8 mouse cellular contexts compared by ENCODE assay signal in genomic region chr2:10825278-10826133, GRCm38 (mm10).
DNase-seq lines count a peak whose midpoint lies in the region; ATAC-seq and TF ChIP-seq lines count a peak whose summit lies in the region.

No protein-coding gene starts in this region.

- H3K27ac ChIP-seq in forebrain, embryonic 16.5 days (ENCODE audit: low read length), result no peak overlapping the region
- no peak overlapping the region for H3K27ac ChIP-seq in hindbrain, embryonic 13.5 days
- no peak overlapping the region for H3K27ac ChIP-seq in lung, postnatal 0 days (ENCODE audit: low read length)

- H3K4me2 ChIP-seq in forebrain, embryonic 16.5 days (ENCODE audit: low read length), result peak overlapping the region; percentile 51
- peak overlapping the region; percentile 50 for H3K4me2 ChIP-seq in hindbrain, embryonic 13.5 days
- peak overlapping the region; percentile 55 for H3K4me2 ChIP-seq in lung, postnatal 0 days (replicated peaks; ENCODE audit: low read depth, low read length)

- H3K9me3 ChIP-seq in forebrain, embryonic 16.5 days (ENCODE audit: control insufficient read depth, low read length), result no peaks in the 10 kb centered on the region
- H3K9me3 ChIP-seq in hindbrain, embryonic 13.5 days, result no peaks in the 10 kb centered on the region
- no peaks in the 10 kb centered on the region for H3K9me3 ChIP-seq in lung, postnatal 0 days (ENCODE audit: low read length)

- H3K27me3 ChIP-seq in forebrain, embryonic 16.5 days (replicated peaks; ENCODE audit: control insufficient read depth, insufficient read depth, low read length), result no peaks in the 10 kb centered on the region
- 0 out of 2 replicates have a peak, but pooled peaks cover 9% of the 10 kb centered on the region for H3K27me3 ChIP-seq in hindbrain, embryonic 13.5 days
- no peaks in the 10 kb centered on the region for H3K27me3 ChIP-seq in lung, postnatal 0 days (replicated peaks; ENCODE audit: insufficient read depth, low read length)

- no peaks in the 10 kb centered on the region for H3K36me3 ChIP-seq in forebrain, embryonic 16.5 days (ENCODE audit: control insufficient read depth, insufficient read depth)
- H3K36me3 ChIP-seq in hindbrain, embryonic 13.5 days, result no peaks in the 10 kb centered on the region
- no peaks in the 10 kb centered on the region for H3K36me3 ChIP-seq in lung, postnatal 0 days (ENCODE audit: insufficient read depth, low read length)

- TF ChIP-seq CTCF in lung, postnatal 0 days (IDR thresholded peaks at IDR 0.05), result peak; percentile 82

- 29% methylated on average over 29 of the region's 29 CpGs for WGBS in forebrain, embryonic 16.5 days
- 33% methylated on average over 29 of the region's 29 CpGs for WGBS in hindbrain, embryonic 13.5 days
- 26% methylated on average over 29 of the region's 29 CpGs for WGBS in lung, postnatal 0 days

- no peak for TF ChIP-seq EP300 in lung, postnatal 0 days (IDR thresholded peaks at IDR 0.05)

- peak; percentile 90 for ATAC-seq in forebrain, embryonic 16.5 days
- peak; percentile 87 for ATAC-seq in hindbrain, embryonic 13.5 days (ENCODE audit: low FRiP score)
- ATAC-seq in lung, postnatal 0 days, result peak; percentile 58

- no peaks in the 10 kb centered on the region for H3K4me1 ChIP-seq in forebrain, embryonic 16.5 days (replicated peaks; ENCODE audit: control insufficient read depth, insufficient read depth, low read length)
- 0 out of 2 replicates have a peak, but pooled peaks cover 3% of the 10 kb centered on the region for H3K4me1 ChIP-seq in hindbrain, embryonic 13.5 days (replicated peaks)
- H3K4me1 ChIP-seq in lung, postnatal 0 days (ENCODE audit: insufficient read depth, low read depth, low read length), result no peaks in the 10 kb centered on the region

- peak; percentile 82 for DNase-seq in NIH3T3 (ENCODE audit: low read depth)
- peak; percentile 10 for DNase-seq in cerebellum, adult 11-12 months
- peak; percentile 66 to 77 for DNase-seq in layer of hippocampus, postnatal 10 days (ENCODE audit: low spot score in 2 of 2)
- DNase-seq in lung, postnatal 0 days (ENCODE audit: low spot score), result peak; percentile 83
- DNase-seq in ovary, postnatal 14 days (ENCODE audit: low spot score), result peak; percentile 34
- peak; percentile 49 to 59 for DNase-seq in thymus, postnatal 36 days

- H3K4me3 ChIP-seq in forebrain, embryonic 16.5 days (replicated peaks; ENCODE audit: low read length), result peak overlapping the region; percentile 42
- peak overlapping the region; percentile 42 for H3K4me3 ChIP-seq in hindbrain, embryonic 13.5 days
- peak overlapping the region; percentile 49 for H3K4me3 ChIP-seq in lung, postnatal 0 days (ENCODE audit: low read depth, low read length)

- peak overlapping the region; percentile 45 for H3K9ac ChIP-seq in forebrain, embryonic 16.5 days (replicated peaks; ENCODE audit: low read depth, low read length)
- H3K9ac ChIP-seq in hindbrain, embryonic 13.5 days, result peak overlapping the region; percentile 66
- peak overlapping the region; percentile 43; the same call in 1 of the 2 replicates for H3K9ac ChIP-seq in lung, postnatal 0 days (replicated peaks; ENCODE audit: low read depth)

Comparison
In these comparisons a context has a peak if more than half of its experiments do, and no peak if none do; other contexts are left out.
1. DNase-seq: peak in every context shown above with its lines; median percentile 83 in lung, postnatal 0 days; 82 in NIH3T3; 72 in layer of hippocampus, postnatal 10 days; 54 in thymus, postnatal 36 days; 34 in ovary, postnatal 14 days; 10 in cerebellum, adult 11-12 months.